ENCODE assay signal across 12 mouse cellular contexts in the genomic region with DNA sequence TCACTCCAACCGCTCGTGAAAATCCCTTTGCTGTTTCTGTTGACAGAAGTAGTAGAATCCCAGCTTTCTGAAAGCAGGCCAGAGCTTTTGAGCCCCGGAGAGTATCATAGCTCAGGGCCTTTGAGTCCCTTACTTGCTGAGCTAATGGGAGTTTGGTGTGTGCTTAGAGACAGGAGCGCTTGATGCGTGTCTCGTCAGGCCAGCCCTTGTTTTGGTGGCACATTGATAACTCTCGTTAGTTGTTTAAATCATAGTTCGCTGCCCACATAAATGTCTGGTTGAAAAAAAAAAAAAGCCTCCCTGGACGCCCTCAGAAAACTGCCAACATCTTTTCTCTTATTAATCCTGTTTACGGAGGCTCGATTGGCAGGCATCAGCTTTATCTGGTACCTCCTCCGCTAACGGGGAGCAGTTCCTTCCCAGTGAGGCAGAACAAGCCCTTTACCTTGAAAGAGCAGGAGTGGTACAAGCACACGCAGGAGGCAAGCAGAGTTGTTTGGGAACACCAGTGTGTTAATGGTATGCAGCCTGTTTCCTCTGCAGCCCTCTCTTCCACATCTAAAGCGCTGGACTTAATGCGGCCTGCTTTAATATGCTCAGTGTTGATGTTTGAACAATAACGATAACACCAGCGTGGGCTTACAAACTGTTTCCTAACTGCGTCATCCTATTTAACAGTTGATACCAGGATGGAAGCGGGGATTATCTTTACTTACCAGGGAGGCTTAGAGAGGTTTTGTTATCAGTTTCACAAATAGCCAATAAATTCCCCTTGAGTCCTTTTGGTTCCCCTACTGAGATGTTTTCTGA. TPM values are rescaled to one million over a fixed set of nuclear protein-coding genes. Genes with fewer than 3 reads are reported as not detected.
DNase-seq lines count a peak whose midpoint lies in the region; ATAC-seq and TF ChIP-seq lines count a peak whose summit lies in the region.
"Had no signal": no experiment of that assay in that cellular context is flagged by ENCODE, and none has a peak within 500 bp of the region (broad histone marks: within the 10 kb centered on the region; RNA-seq: fewer than 3 reads in every experiment).

No protein-coding gene starts in this region.

- WGBS in heart, postnatal 0 days = 47% methylated on average over 20 of the region's 20 CpGs
- WGBS in liver, embryonic 11.5 days = 42% methylated on average over 20 of the region's 20 CpGs
- WGBS in midbrain, postnatal 0 days = 24% methylated on average over 20 of the region's 20 CpGs

- no peaks in the 10 kb centered on the region for H3K9me3 ChIP-seq in heart, postnatal 0 days (replicated peaks; ENCODE audit: control insufficient read depth, low read length)
- H3K9me3 ChIP-seq in liver, embryonic 11.5 days (ENCODE audit: control insufficient read depth, low read length) = no peaks in the 10 kb centered on the region
- H3K9me3 ChIP-seq in midbrain, postnatal 0 days (ENCODE audit: low read length) = no peaks in the 10 kb centered on the region

- no peak for DNase-seq in heart, postnatal 0 days (ENCODE audit: low spot score)
- no peak for DNase-seq in heart, adult 9 months (ENCODE audit: low spot score in 2 of 2)
- DNase-seq in thymus, postnatal 36 days = peak; percentile 24 to 26
- DNase-seq in thymus, adult 18-20 months = no peak
- peak; percentile 36 for DNase-seq in liver, embryonic 11.5 days (ENCODE audit: low spot score)
- DNase-seq in midbrain, postnatal 0 days (ENCODE audit: low spot score) = no peak
- DNase-seq in gastrocnemius, postnatal 25 days = no peak
- no peak for DNase-seq in right cerebral cortex, postnatal 4 days
- DNase-seq: cerebellum, adult 9-10 months; heart, postnatal 10 days; kidney, postnatal 10 days; left cerebral cortex, postnatal 4 days had no signal

- ATAC-seq in heart, postnatal 0 days (ENCODE audit: insufficient read depth, low read depth) = no peak
- peak; percentile 89 for ATAC-seq in liver, embryonic 11.5 days (replicated peaks; ENCODE audit: low FRiP score)
- no peak for ATAC-seq in midbrain, postnatal 0 days (ENCODE audit: low FRiP score)

- H3K36me3 ChIP-seq in heart, postnatal 0 days (replicated peaks; ENCODE audit: control insufficient read depth, insufficient read depth, low read length) = no peaks in the 10 kb centered on the region
- H3K36me3 ChIP-seq in liver, embryonic 11.5 days (ENCODE audit: control insufficient read depth, insufficient read depth, low read length) = no peaks in the 10 kb centered on the region
- H3K36me3 ChIP-seq in midbrain, postnatal 0 days (ENCODE audit: insufficient read depth, low read length) = no peaks in the 10 kb centered on the region

- H3K27ac ChIP-seq in heart, postnatal 0 days (ENCODE audit: low read depth) = peak overlapping the region; percentile 61; the same call in 1 of the 2 replicates
- peak overlapping the region; percentile 78 for H3K27ac ChIP-seq in liver, embryonic 11.5 days (ENCODE audit: low read depth, low read length)
- H3K27ac ChIP-seq in midbrain, postnatal 0 days (ENCODE audit: low read depth, low read length) = no peak overlapping the region

- no peak overlapping the region for H3K9ac ChIP-seq in heart, postnatal 0 days (replicated peaks; ENCODE audit: low read depth, low read length)
- peak overlapping the region; percentile 28 for H3K9ac ChIP-seq in liver, embryonic 11.5 days (ENCODE audit: low read depth, low read length)
- no peak overlapping the region for H3K9ac ChIP-seq in midbrain, postnatal 0 days (replicated peaks; ENCODE audit: low read length, poor library complexity, severe bottlenecking)

- no peak for TF ChIP-seq CTCF in heart, postnatal 0 days (IDR thresholded peaks at IDR 0.05; ENCODE audit: low read depth)
- TF ChIP-seq CTCF in midbrain, postnatal 0 days (IDR thresholded peaks at IDR 0.05) = no peak

- no peak for TF ChIP-seq EP300 in heart, postnatal 0 days (IDR thresholded peaks at IDR 0.05; ENCODE audit: low read depth)

- H3K4me3 ChIP-seq in heart, postnatal 0 days (ENCODE audit: low read depth, low read length) = no peak overlapping the region
- H3K4me3 ChIP-seq in liver, embryonic 11.5 days (ENCODE audit: low read depth, low read length) = peak overlapping the region; percentile 31; the same call in 1 of the 2 replicates
- no peak overlapping the region for H3K4me3 ChIP-seq in midbrain, postnatal 0 days (ENCODE audit: low read depth, low read length)

- H3K4me1 ChIP-seq in heart, postnatal 0 days (ENCODE audit: control insufficient read depth, insufficient read depth) = 0 out of 2 replicates have a peak, but pooled peaks cover 8% of the 10 kb centered on the region
- H3K4me1 ChIP-seq in liver, embryonic 11.5 days (replicated peaks; ENCODE audit: control insufficient read depth, insufficient read depth, low read length) = peaks cover 30% of the 10 kb centered on the region
- H3K4me1 ChIP-seq in midbrain, postnatal 0 days (ENCODE audit: insufficient read depth, low read length) = no peaks in the 10 kb centered on the region

- no peaks in the 10 kb centered on the region for H3K27me3 ChIP-seq in heart, postnatal 0 days (ENCODE audit: control insufficient read depth, insufficient read depth, low read length)
- no peaks in the 10 kb centered on the region for H3K27me3 ChIP-seq in liver, embryonic 11.5 days (replicated peaks; ENCODE audit: control insufficient read depth, insufficient read depth, low read length)
- no peaks in the 10 kb centered on the region for H3K27me3 ChIP-seq in midbrain, postnatal 0 days (ENCODE audit: insufficient read depth, low read length)

- H3K4me2 ChIP-seq in heart, postnatal 0 days (ENCODE audit: low read depth, low read length) = no peak overlapping the region
- H3K4me2 ChIP-seq in liver, embryonic 11.5 days = peak overlapping the region; percentile 56
- peak overlapping the region; percentile 30 for H3K4me2 ChIP-seq in midbrain, postnatal 0 days (ENCODE audit: low read depth, low read length, poor library complexity, severe bottlenecking)

RNA-seq across cellular contexts. Expression of gene Glcci1, which starts 22.2 kb away (rescaled TPM):
- total RNA-seq in heart, postnatal 0 days (2014; rRNA removed; ENCODE audit: low replicate concordance) = 14.3 and 23.4 TPM in 2 replicates
- 2.7 and 3.2 TPM in 2 replicates for polyA plus RNA-seq in heart, postnatal 0 days (2015; fragmentation: Nextera tagmentation; extraction: Ambion mirVana)
- polyA plus RNA-seq in liver, embryonic 11.5 days (2014; fragmentation: Nextera tagmentation; extraction: Ambion mirVana) = 3.8 and 3.9 TPM in 2 replicates
- total RNA-seq in midbrain, postnatal 0 days (2014; rRNA removed) = 11.1 and 16.4 TPM in 2 replicates
- 5.0 and 5.1 TPM in 2 replicates for polyA plus RNA-seq in midbrain, postnatal 0 days (2015; fragmentation: Nextera tagmentation; extraction: Ambion mirVana)
- 1 to 10 TPM; 4.3 to 5.6 TPM for total RNA-seq in gastrocnemius, postnatal 25 days (2021)

Comparison
In these comparisons a context has a peak if more than half of its experiments do, and no peak if none do; other contexts are left out.
1. DNase-seq: peak in thymus, postnatal 36 days (2 of 2) and liver, embryonic 11.5 days (single experiment); none in heart, postnatal 0 days (single experiment), heart, adult 9 months (0 of 2), thymus, adult 18-20 months (0 of 2), midbrain, postnatal 0 days (single experiment), gastrocnemius, postnatal 25 days (single experiment) and right cerebral cortex, postnatal 4 days (single experiment).